Mouse (Mus musculus) kidney, adult 11 months (tissue): Measurements from ENCODE around the gene Meis3.

Source experiments
- DNase-seq: peaks from one replicate; pipeline ENCODE4 v3.0.0; 2022

Gene Meis3

GRCm38 (mm10) chr7:16213986-16214385 lies 39.1 kb downstream of the Meis3 start:
- DNase-seq, result no peak

- DNase-seq, result peak; percentile 95
Observed at GRCm38 (mm10) chr7:16221582-16222272, 46.8 kb downstream of the Meis3 start, which contains the start of gene Dhx34. TSS of gene Dhx34 (minus strand) at chr7:16222037.

DNA sequence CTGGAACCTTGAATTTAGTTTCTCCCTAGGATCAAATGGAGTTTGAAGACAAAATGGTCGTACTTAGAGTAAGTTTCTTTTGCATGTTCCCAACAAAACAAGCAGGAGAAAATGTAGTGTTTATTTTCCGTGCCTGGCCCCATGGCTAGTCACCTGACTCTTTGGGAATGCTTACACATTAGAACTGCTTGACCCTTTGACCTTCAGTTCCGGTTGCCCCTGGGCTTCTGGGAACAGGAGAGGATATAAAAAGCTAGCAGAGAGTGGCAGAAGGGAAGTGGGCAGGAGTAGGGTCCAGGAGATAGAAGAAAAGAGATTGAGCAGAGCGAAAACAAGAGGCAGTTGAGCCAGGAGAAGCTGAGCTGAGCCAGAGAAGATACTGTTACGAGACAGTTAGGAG lies 55.0 kb downstream of the Meis3 start:
- DNase-seq, result peak; percentile 77
